Mouse (Mus musculus): Measurements from ENCODE around the gene Rab36.

GRCm38 (mm10) chr10:75029677-75030076 is 7.2 kb upstream of the Rab36 start:
- no peak for TF ChIP-seq CTCF (IDR thresholded peaks at IDR 0.05; ENCODE audit: low read depth, low read length)
- TF ChIP-seq POLR2A (IDR thresholded peaks at IDR 0.05; ENCODE audit: borderline replicate concordance, low read depth, low read length): no peak

All from bone marrow macrophage, adult 2 months (primary cell).